Mouse (Mus musculus): Measurements from ENCODE around the gene Unc5c. TPM values are rescaled to one million over a fixed set of nuclear protein-coding genes. Genes with fewer than 3 reads are reported as not detected.

The Unc5c gene
- polyA plus RNA-seq, 1 experiment, result 6.0 TPM

GRCm38 (mm10) chr3:141691418-141691817 lies 226.4 kb downstream of the Unc5c start:
- Histone ChIP-seq H3K79me3 (ENCODE audit: low read depth) (no peaks in the 10 kb centered on the region), H3K36me3 (ENCODE audit: control insufficient read depth, insufficient read depth) (no peaks in the 10 kb centered on the region), H3K4me3 (ENCODE audit: insufficient read depth, poor library complexity, severe bottlenecking) (no peak overlapping the region), H3K79me2 (ENCODE audit: control insufficient read depth, insufficient read depth) (no peaks in the 10 kb centered on the region), H3ac (ENCODE audit: control insufficient read depth, insufficient read length, low read depth) (no peak overlapping the region), H3K27me3 (ENCODE audit: control insufficient read depth, insufficient read depth, insufficient read length) (no peaks in the 10 kb centered on the region)
- TF ChIP-seq MYOG (IDR thresholded peaks at IDR 0.05; ENCODE audit: control insufficient read depth, extremely low read depth, insufficient read length) (no peak), FOSL1 (IDR thresholded peaks at IDR 0.05; ENCODE audit: insufficient read depth, low read length, poor library complexity, severe bottlenecking) (no peak), CTCF (IDR thresholded peaks at IDR 0.05; ENCODE audit: control insufficient read depth, insufficient read depth, insufficient read length) (no peak), MAX (IDR thresholded peaks at IDR 0.05) (no peak), MYOD1 (IDR thresholded peaks at IDR 0.05; ENCODE audit: control insufficient read depth, insufficient read length, low read depth) (no peak), CEBPB (IDR thresholded peaks at IDR 0.05; ENCODE audit: low read depth) (no peak)

GRCm38 (mm10) chr3:141691846-141692245 lies 226.8 kb downstream of the Unc5c start:
- Histone ChIP-seq H3K36me3 (ENCODE audit: control insufficient read depth, insufficient read depth) (no peaks in the 10 kb centered on the region), H3K79me3 (ENCODE audit: low read depth) (no peaks in the 10 kb centered on the region), H3K79me2 (ENCODE audit: control insufficient read depth, insufficient read depth) (no peaks in the 10 kb centered on the region), H3K27me3 (ENCODE audit: control insufficient read depth, insufficient read depth, insufficient read length) (no peaks in the 10 kb centered on the region), H3K4me3 (ENCODE audit: insufficient read depth, poor library complexity, severe bottlenecking) (no peak overlapping the region), H3ac (ENCODE audit: control insufficient read depth, insufficient read length, low read depth) (no peak overlapping the region)
- TF ChIP-seq MAX (IDR thresholded peaks at IDR 0.05) (no peak), MYOD1 (IDR thresholded peaks at IDR 0.05; ENCODE audit: control insufficient read depth, insufficient read length, low read depth) (no peak), MYOG (IDR thresholded peaks at IDR 0.05; ENCODE audit: control insufficient read depth, extremely low read depth, insufficient read length) (no peak), FOSL1 (IDR thresholded peaks at IDR 0.05; ENCODE audit: insufficient read depth, low read length, poor library complexity, severe bottlenecking) (no peak), USF1 (IDR thresholded peaks at IDR 0.05; ENCODE audit: low read depth) (no peak), CTCF (IDR thresholded peaks at IDR 0.05; ENCODE audit: control insufficient read depth, insufficient read depth, insufficient read length) (no peak), CEBPB (IDR thresholded peaks at IDR 0.05; ENCODE audit: low read depth) (no peak)

GRCm38 (mm10) chr3:141699177-141699576 lies 234.2 kb downstream of the Unc5c start:
- H3K4me3 ChIP-seq (ENCODE audit: insufficient read depth, poor library complexity, severe bottlenecking), result no peak overlapping the region
- TF ChIP-seq MYOG (IDR thresholded peaks at IDR 0.05; ENCODE audit: control insufficient read depth, extremely low read depth, insufficient read length) (no peak), MYOD1 (IDR thresholded peaks at IDR 0.05; ENCODE audit: control insufficient read depth, insufficient read length, low read depth) (no peak), MAX (IDR thresholded peaks at IDR 0.05) (no peak), CEBPB (IDR thresholded peaks at IDR 0.05; ENCODE audit: low read depth) (no peak), CTCF (IDR thresholded peaks at IDR 0.05; ENCODE audit: control insufficient read depth, insufficient read depth, insufficient read length) (no peak), FOSL1 (IDR thresholded peaks at IDR 0.05; ENCODE audit: insufficient read depth, low read length, poor library complexity, severe bottlenecking) (no peak), USF1 (IDR thresholded peaks at IDR 0.05; ENCODE audit: low read depth) (no peak)
- no peak overlapping the region for H3ac ChIP-seq (ENCODE audit: control insufficient read depth, insufficient read length, low read depth)

GRCm38 (mm10) chr3:141701381-141701909 lies 236.4 kb downstream of the Unc5c start:
- no peaks in the 10 kb centered on the region for H3K79me3 ChIP-seq (ENCODE audit: low read depth)

More at GRCm38 (mm10) chr3:141699177-141699576, 234.2 kb downstream of the Unc5c start:
- no peaks in the 10 kb centered on the region for H3K36me3 ChIP-seq (ENCODE audit: control insufficient read depth, insufficient read depth)
- H3K79me2 ChIP-seq (ENCODE audit: control insufficient read depth, insufficient read depth), result no peaks in the 10 kb centered on the region
- H3K79me3 ChIP-seq (ENCODE audit: low read depth), result no peaks in the 10 kb centered on the region
- H3K27me3 ChIP-seq (ENCODE audit: control insufficient read depth, insufficient read depth, insufficient read length), result no peaks in the 10 kb centered on the region

GRCm38 (mm10) chr3:141711601-141712000 lies 246.6 kb downstream of the Unc5c start:
- no peak for TF ChIP-seq CTCF (IDR thresholded peaks at IDR 0.05; ENCODE audit: control insufficient read depth, insufficient read depth, insufficient read length)
- no peak for TF ChIP-seq USF1 (IDR thresholded peaks at IDR 0.05; ENCODE audit: low read depth)
- no peak for TF ChIP-seq CEBPB (IDR thresholded peaks at IDR 0.05; ENCODE audit: low read depth)
- no peak for TF ChIP-seq FOSL1 (IDR thresholded peaks at IDR 0.05; ENCODE audit: insufficient read depth, low read length, poor library complexity, severe bottlenecking)
- TF ChIP-seq MYOG (IDR thresholded peaks at IDR 0.05; ENCODE audit: control insufficient read depth, extremely low read depth, insufficient read length), result no peak
- no peak for TF ChIP-seq MYOD1 (IDR thresholded peaks at IDR 0.05; ENCODE audit: control insufficient read depth, insufficient read length, low read depth)
- no peak for TF ChIP-seq MAX (IDR thresholded peaks at IDR 0.05)
- H3K79me3 ChIP-seq (ENCODE audit: low read depth), result no peaks in the 10 kb centered on the region
- no peak overlapping the region for H3K4me3 ChIP-seq (ENCODE audit: insufficient read depth, poor library complexity, severe bottlenecking)
- no peaks in the 10 kb centered on the region for H3K27me3 ChIP-seq (ENCODE audit: control insufficient read depth, insufficient read depth, insufficient read length)
- H3K79me2 ChIP-seq (ENCODE audit: control insufficient read depth, insufficient read depth), result no peaks in the 10 kb centered on the region
- H3ac ChIP-seq (ENCODE audit: control insufficient read depth, insufficient read length, low read depth), result no peak overlapping the region
- no peaks in the 10 kb centered on the region for H3K36me3 ChIP-seq (ENCODE audit: control insufficient read depth, insufficient read depth)

More at GRCm38 (mm10) chr3:141701381-141701909, 236.4 kb downstream of the Unc5c start:
- no peaks in the 10 kb centered on the region for H3K79me2 ChIP-seq (ENCODE audit: control insufficient read depth, insufficient read depth)
- no peak overlapping the region for H3K4me3 ChIP-seq (ENCODE audit: insufficient read depth, poor library complexity, severe bottlenecking)
- no peaks in the 10 kb centered on the region for H3K36me3 ChIP-seq (ENCODE audit: control insufficient read depth, insufficient read depth)
- H3K27me3 ChIP-seq (ENCODE audit: control insufficient read depth, insufficient read depth, insufficient read length), result no peaks in the 10 kb centered on the region
- H3ac ChIP-seq (ENCODE audit: control insufficient read depth, insufficient read length, low read depth), result no peak overlapping the region
- TF ChIP-seq MYOD1 (IDR thresholded peaks at IDR 0.05; ENCODE audit: control insufficient read depth, insufficient read length, low read depth) (no peak), CEBPB (IDR thresholded peaks at IDR 0.05; ENCODE audit: low read depth) (no peak)

GRCm38 (mm10) chr3:141716371-141716770 lies 251.4 kb downstream of the Unc5c start:
- H3ac ChIP-seq (ENCODE audit: control insufficient read depth, insufficient read length, low read depth), result no peak overlapping the region
- no peak for TF ChIP-seq CEBPB (IDR thresholded peaks at IDR 0.05; ENCODE audit: low read depth)
- TF ChIP-seq MAX (IDR thresholded peaks at IDR 0.05), result no peak
- TF ChIP-seq CTCF (IDR thresholded peaks at IDR 0.05; ENCODE audit: control insufficient read depth, insufficient read depth, insufficient read length), result no peak
- no peak for TF ChIP-seq USF1 (IDR thresholded peaks at IDR 0.05; ENCODE audit: low read depth)
- TF ChIP-seq FOSL1 (IDR thresholded peaks at IDR 0.05; ENCODE audit: insufficient read depth, low read length, poor library complexity, severe bottlenecking), result no peak
- TF ChIP-seq MYOG (IDR thresholded peaks at IDR 0.05; ENCODE audit: control insufficient read depth, extremely low read depth, insufficient read length), result no peak
- no peak for TF ChIP-seq MYOD1 (IDR thresholded peaks at IDR 0.05; ENCODE audit: control insufficient read depth, insufficient read length, low read depth)
- H3K79me2 ChIP-seq (ENCODE audit: control insufficient read depth, insufficient read depth), result no peaks in the 10 kb centered on the region
- no peaks in the 10 kb centered on the region for H3K27me3 ChIP-seq (ENCODE audit: control insufficient read depth, insufficient read depth, insufficient read length)
- no peak overlapping the region for H3K4me3 ChIP-seq (ENCODE audit: insufficient read depth, poor library complexity, severe bottlenecking)
- no peaks in the 10 kb centered on the region for H3K36me3 ChIP-seq (ENCODE audit: control insufficient read depth, insufficient read depth)
- no peaks in the 10 kb centered on the region for H3K79me3 ChIP-seq (ENCODE audit: low read depth)

All from C2C12 (cell line).